Mouse (Mus musculus): ENCODE data around the gene Mab21l3.

The Mab21l3 gene

DNA sequence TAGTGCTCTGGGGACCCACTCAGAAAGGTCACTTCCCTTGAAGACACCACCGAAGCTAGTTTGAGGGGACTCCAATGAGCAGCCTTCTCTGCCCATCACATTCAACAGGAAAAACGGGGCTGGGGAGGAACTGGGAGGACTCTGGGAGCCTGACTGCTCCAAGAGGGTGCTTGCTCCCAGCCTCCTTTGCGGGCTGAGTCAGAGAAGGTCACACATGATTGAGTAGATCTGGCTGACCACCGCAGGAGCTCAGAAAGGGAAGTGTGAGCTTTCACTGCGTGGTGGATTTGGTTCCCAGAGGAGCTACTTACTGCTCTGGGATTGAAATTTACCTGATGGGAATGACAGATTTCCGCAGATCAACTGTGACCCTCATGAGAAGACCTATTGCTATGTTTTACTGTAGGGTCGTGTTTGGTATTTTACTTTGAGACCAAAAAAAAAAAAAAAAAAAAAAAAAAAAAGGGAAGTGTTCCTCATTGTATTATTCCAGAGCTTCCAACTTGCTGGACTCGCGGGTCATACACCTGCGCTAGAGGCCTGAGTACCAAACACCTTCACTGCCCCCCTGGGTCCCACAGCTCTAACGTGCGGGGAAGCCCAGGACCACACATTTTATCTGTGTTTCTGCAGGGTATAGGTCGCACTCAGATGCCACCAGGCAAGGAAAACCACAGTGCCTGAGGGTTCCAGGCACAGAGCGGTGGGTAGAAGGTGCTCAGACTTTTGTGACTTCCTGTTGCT is 48.7 kb downstream of the Mab21l3 start:
- no peak for DNase-seq

DNA sequence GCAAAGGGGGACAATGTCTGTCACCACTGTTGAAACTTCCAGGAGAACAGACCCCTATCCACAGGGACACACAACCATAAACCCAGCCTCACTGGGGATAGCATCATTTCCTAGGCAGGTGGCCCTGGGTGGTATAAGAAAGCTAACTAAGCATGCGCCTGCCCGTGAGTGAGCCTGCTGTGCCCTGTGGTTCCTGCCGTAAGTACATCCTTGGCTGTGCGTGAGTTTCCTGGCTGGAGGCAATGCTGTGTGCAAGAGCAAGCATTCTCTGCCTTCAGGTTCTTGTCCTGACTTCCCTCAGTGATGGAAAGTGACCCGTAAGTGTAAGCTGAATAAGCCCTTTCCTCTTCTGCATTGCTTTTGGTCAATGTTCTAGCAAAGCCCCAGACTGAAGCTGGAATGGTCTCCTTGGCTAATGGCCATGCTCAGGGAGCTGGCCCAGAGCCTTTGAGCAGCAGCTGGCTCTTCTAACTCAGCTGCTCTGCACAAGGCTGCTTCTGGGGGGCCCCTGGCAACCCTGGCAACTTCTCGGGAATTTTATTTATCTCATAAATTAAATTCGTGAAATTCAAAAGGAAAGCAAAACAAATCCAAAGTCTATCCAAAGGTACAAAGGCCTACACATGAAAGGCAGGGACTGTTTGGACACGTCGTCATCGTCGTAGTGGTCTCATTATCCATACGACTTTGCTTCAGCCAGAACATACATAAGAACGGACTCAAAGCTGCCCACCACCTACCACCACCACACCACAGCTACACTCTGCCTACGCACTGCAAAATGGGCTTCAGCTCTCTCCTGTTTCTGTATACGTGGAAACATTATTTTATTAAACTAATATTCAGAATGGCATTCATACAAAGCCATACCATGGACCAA is 50.7 kb downstream of the Mab21l3 start:
- DNase-seq, result no peak

DNA sequence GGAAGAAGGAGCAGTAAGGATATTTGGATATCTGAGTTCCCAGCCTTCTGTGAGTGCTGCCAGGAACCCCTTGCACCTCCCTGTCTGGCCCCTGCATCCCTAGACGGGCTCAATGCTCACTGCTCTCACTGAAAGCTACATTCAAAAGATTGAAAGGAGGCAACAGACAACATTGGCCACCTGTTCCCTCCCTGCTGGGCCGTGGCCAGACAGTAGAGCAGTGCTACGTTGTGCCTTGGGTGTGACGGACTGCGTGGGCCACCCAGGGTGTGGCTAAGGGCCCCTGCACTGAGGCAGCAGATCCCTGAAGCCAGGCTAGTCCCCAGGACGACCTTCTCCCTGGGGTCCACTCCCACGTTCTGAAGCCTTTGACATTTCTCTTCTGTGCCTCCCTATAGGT is 52.5 kb downstream of the Mab21l3 start:
- DNase-seq, result no peak

DNA sequence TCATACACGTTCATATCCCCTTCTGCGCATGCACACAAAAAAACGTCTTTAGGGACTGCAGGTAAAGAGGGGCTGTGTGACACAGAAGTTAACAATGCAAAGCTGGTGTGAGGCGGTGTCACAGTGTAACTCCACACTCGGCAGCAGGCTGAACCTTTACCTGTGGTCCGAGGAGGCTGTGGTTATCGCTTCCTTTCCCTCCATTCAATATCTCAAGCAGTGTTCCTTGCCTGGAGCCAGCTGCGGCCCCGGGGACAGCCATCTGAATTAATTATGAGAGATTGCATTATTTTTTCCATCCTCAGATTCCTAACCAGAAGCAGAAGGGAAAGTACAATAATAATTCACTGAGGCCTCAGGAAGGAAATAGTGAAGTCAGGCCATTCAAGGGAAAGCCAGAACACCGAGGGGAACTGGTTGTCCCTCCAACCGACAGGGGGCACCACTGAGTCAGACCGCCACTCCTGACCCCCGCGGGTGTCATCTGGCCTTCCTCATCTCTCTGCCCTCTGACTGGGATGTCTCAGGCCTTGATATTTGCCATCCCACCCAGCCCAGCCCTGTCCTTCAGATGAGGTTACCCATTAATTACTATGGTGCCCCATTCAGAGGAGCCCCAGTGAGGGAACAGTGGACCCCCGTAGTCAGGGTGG is 53.2 kb downstream of the Mab21l3 start:
- no peak for DNase-seq

DNA sequence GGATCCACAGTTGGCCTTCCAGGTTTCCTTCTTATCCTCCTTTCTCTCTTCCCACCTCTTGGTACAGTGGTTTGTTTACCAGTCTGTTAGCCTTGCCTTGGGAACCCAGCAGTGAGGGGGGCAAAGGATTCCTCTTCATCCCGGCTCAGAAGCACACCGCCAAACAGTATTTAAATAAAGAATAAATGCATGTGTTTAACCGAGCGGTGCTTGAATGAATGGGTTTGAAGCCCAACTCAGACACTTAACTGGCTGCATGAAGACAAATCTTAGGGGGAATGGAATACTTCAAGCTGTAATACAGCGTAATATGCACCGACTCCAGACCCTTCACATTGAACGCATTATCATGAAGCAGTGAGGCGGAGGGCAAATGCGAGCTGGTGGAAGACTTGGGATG is 54.1 kb downstream of the Mab21l3 start:
- DNase-seq, result no peak

DNA sequence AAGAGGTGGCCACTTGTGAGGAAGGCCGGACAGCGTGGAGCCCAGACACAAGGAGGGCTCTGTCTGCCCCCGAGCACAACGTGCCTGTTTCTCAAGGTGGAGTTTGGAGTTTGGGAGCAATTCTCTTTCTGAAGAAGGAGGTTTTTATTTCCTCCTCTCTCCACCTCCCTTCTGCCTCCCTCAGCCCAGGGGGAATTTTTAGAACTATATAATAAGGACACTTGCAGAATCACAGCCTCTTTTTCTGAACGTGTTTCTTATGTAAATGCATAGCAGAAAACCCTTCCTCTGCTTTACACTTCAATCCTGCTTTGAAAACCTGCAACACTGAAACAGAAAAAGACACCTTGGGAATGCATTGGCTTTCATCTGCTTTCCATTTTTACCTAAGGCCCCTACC is 54.7 kb downstream of the Mab21l3 start:
- no peak for DNase-seq

DNA sequence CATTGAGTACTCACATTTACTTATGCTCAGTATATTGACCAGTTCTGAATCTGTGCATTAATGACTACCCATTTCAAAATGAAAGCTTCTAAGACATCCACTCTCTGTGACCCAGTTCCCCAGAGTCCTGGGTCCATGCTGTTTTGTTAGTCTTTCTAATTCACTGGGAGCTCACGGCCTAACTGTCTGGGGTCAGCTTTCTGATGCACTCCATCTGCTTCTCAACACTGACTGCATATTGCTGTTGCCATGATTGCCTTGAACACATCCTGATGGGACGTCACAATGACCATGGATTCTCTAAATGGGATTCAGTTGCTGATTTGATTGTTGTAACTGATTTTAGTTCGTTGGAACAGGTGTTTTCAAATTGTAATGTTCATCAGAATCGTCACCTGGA is 56.6 kb downstream of the Mab21l3 start:
- DNase-seq, result no peak

DNA sequence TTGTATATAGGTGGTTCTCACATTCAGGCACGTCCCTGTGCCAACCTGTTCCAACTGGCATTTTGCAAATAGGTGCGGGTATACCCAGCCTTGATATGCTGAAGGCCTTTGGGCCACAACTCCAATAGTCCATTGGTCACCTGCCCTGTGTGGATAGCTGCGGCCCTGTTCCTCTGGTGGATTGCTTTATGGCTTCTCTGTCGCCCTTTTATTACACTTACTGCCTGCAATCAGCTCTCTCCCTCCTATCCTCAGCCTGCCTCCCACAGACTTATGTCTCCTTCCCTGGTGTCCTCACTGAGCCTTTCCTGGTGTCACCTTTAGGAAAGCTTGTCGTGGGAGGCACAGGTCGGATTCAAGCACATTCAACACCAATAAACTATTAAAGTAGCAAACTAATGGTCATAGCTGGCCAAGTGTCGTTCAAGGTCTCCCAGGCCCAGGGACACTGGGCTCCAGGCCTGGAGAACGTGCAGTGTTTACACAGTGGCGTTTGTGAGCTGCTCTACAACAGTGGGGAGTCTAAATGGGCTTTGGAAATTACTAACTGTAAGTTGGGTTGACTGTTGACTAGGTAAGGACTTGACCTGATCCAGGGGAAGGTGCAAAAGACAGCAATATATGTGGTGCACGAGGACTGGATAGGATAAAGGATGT is 63.9 kb downstream of the Mab21l3 start:
- no peak for DNase-seq

DNA sequence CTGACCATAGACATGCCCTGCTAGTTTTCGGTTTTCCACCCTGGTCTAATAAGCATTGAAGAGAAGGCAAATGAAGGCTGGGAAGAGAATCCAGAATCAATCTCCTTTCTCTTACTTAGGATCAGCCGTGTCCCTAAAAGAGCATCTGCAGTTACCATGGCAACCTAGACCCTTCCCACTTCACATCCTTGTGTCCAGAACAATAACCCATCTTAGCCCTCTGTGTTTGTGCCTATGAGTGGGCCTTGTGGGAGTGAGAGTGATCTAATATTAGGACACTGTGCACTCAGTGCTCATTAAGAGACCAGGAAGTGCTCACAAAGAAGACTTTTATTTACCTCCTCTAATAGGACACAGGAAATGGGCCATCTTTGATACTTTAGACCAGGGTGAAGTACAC is 65.0 kb downstream of the Mab21l3 start:
- DNase-seq, result no peak

DNA sequence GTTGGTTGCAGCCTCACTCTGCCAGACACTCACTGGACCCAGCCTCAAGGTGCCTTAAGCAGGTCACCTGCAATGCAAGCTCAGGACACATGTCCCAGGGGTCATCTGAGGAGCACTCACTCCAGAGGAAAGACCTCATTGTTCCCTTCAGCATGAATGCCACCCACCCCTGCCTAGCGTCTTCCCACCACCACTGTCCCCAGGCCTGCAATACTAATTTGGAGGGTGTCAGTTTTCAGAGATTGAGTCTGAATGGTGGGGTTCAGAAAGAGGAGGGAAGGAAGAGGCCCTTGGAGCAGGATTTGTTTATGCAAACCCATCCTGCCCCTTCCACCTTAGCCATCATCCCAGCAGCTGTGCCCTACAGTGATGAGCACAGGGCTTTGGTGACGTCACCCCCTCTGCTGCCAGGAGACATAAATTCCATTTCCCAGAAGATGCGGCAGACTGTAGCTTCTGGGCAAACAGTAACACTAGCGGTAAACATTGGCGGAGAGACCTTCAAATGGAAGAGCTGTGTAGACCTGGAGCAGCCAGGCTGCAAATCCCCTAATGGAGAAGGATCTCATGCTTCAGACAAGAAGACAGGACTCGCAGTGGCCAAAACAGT is 67.8 kb downstream of the Mab21l3 start:
- no peak for DNase-seq

DNA sequence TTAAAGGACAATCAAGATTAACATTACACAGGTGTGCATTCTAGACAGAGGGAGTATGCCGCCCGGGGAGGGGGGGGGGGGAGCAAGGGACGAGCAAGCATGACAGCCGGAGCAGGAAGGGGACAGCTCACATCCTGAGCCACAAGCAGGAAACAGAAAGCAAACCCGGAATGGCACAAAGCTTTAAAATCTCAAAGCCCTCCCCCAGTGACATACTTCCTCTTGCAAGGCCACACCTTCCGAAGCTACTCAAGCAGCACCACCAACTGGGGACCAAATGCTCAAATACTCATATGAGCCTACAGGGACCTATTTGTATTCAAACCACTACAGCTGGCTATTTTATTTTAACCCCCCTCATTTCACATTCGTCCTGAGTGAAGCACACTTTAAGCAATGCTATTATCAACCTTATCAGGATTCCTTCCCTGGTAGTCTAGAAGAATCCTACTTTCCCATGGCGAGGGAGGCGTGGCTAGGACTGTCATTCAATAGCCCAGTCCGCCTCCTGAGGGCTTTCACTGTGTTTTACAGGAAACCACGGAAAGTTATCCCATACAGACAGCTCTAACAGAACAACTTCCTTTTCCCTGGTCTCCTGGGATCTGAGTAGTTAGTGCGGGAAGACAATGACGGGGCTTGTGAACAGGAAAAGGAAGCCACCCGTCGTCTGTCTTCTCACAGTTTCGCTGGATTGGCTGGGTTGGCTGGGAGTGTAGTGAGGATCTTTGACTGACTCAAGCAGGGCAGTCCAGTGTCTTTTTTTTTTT is 69.7 kb downstream of the Mab21l3 start:
- no peak for DNase-seq

DNA sequence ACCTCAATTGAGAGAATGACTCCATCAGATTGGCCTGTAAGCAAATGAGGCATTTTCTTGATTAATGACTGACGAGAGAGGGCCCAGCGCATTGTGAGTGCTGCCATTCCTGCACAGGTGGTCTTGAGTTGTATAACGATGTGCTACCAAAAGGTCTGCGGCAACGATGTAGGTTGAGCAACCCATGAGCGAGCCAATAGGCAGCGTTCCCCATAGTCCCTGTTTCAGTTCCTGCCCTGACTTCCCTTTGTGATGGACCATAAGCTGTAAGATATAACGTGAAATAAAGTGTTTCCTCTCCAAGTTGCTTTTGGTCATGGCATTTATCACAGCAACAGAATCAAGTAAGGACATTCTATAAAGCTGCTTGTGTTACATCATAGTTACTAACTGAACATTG is 73.0 kb downstream of the Mab21l3 start:
- DNase-seq, result no peak

DNA sequence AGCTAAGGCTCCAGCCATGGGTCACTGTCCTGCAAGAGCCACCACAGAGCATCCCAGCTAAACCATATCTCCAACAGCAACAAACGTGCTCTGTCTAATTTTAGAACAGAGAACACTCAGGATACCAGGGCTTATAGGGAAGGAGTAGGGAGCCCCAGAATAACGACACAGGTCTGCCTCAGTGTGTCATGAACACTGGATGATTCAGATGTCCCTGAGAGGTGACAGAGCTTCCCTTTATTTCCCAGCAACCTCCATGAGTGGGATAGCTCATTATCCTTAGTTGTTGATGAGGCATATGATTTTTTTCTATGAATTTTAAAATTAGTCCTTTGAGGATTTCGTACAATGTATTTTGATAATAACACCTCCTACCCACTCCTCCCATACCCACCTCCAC is 78.2 kb downstream of the Mab21l3 start:
- DNase-seq, result no peak

DNA sequence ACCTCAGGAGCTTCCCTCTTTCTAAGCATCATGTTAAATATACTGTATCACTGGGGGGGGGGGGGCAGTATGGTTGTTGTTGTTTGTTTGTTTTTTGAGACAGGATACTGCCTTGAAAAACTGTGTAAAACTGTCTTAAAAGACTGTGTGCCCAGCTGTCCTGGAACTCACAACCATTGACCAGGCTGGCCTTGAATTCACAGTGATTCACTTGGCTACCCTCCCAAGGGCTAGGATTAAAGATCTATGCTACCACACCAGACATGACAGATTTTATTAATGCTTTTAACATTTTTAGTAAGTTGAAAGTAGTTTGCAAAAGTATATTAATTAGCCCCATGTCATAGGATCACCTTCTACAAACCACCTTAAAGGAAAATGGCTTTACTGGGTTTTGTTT is 85.2 kb downstream of the Mab21l3 start:
- DNase-seq, result no peak

Measured in cerebellum, adult 9-10 months (tissue).